Mouse (Mus musculus) cortical plate, adult 2 months (tissue): ENCODE measurements around the gene Larp4. TPM values are rescaled to one million over a fixed set of nuclear protein-coding genes. Genes with fewer than 3 reads are reported as not detected.
"Not testable (repeated sequence)": the region's sequence is repeated elsewhere in the genome, so short reads cannot be mapped to it uniquely, and the experiment has no call there.

Experiments used
- H3K27ac ChIP-seq: fragments of 200-500 bp; 2 replicates; pipeline ENCODE4 v1.5.1; 2012; ENCODE audit warnings: low read length, control low read depth, inconsistent platforms; ENCODE audit not compliant: insufficient read depth
- H3K4me1 ChIP-seq: fragments of 200-500 bp; 2 replicates; pipeline ENCODE4 v1.6.1; 2011; ENCODE audit warnings: low read length; ENCODE audit not compliant: control insufficient read depth, insufficient read depth
- H3K4me3 ChIP-seq: fragments of 200-500 bp; 2 replicates; pipeline ENCODE4 v1.5.1; 2011; ENCODE audit warnings: mild to moderate bottlenecking, low read length, control low read depth; ENCODE audit not compliant: insufficient read depth
- CTCF ChIP-seq: fragments of 200-500 bp; IDR thresholded peaks from 2 replicates; pipeline ENCODE4 v1.5.1; 2011; ENCODE audit warnings: mild to moderate bottlenecking, control low read depth, low read length; ENCODE audit not compliant: insufficient read depth; ENCODE audit errors: extremely low read depth
- POLR2A ChIP-seq: fragments of 200-500 bp; IDR thresholded peaks from 2 replicates; pipeline ENCODE4 v1.6.1; 2011; ENCODE audit warnings: mild to moderate bottlenecking, low read length, control low read depth; ENCODE audit not compliant: insufficient read depth; ENCODE audit errors: extremely low read depth
- polyA plus RNA-seq: library from polyadenylated mRNA; depleted of rRNA; stranded (reverse); fragments of >200 nt; gene quantifications from 2 replicates; pipeline ENCODE4 v1.2.3, GENCODE M21; 2012; rRNA removed

Gene Larp4
- polyA plus RNA-seq, result 22.8 and 23.1 TPM in 2 replicates

DNA sequence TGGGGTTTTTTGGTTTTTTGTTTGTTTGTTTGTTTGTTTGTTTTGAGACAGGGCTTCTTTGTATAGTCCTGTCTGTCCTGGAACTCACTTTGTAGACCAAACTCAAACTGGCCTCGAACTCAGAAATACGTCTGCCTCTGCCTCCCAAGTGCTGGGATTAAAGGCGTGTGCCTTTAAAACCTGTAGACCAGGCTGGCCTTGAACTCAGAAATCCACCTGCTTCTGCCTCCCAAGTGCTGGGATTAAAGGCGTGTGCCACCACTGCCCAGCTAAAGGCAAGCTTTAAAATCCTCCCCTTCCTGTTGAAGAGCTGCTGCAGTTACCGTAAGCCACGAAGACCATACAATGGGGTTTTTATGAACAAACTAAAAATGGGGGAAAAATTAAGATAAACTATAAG is at the start of gene Larp4:
Gene Larp4, plus strand, starts transcription at position 301 of the 400 bp plus-strand sequence.
- not testable (repeated sequence) for H3K4me1 ChIP-seq, H3K4me3 ChIP-seq, H3K27ac ChIP-seq

DNA sequence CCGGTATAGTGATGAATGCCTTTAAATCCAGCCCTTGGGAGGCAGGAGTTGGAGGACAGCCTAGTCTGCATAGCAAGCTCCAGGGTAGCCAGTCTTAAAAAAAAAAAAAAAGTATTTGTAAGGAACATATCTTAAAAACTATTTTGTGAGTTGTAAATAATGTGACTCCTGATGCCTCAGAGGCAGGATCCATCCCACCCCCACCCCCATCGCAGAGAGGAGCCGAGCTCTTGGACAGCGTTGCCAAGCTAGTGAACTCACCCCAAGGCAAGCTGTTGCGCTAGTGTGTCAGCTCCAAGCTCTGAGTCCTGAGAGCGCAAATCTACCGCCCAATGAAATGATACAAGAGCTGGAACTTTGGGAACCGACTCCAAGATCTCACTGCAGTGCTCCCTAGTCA is 38.6 kb upstream of the Larp4 start:
- no peak for TF ChIP-seq CTCF
- no peak for TF ChIP-seq POLR2A
- Histone ChIP-seq H3K4me1 (no peaks in the 10 kb centered on the region), H3K4me3 (no peak overlapping the region), H3K27ac (no peak overlapping the region)

DNA sequence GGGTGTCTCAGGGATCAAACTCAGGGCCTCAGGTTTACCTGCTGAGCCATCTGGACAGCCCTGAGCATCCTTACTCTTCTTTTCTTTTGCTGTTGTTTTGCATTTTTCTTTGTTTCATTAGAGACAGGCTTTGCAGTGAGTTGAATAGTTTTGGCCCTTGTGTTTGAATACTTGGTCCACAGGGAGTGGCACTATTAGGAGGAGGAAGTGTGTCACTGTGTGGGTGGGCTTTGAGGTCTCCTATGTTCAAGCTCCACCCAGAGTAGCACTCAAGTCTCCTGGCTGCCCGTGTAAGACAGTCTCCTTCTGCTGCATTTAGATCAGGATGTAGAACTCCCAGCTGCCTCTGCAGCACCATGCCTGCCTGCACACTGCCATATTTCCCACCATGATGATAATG is 35.4 kb upstream of the Larp4 start:
- no peaks in the 10 kb centered on the region for H3K4me1 ChIP-seq
- H3K27ac ChIP-seq, result no peak overlapping the region
- TF ChIP-seq POLR2A (no peak), CTCF (no peak)
- no peak overlapping the region for H3K4me3 ChIP-seq

DNA sequence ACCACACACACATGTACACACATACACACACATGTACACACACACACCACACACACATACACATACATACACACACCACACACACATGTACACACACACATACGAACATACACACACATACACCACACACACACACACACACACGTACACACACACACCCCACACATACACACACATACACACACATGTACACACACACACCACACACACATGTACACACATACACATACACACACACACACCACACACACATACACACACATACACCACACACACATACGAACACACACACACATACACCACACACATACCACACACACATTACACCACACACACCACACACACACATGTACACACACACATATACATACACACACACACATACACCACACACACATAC is 33.2 kb upstream of the Larp4 start:
- TF ChIP-seq CTCF (no peak), POLR2A (no peak)
- Histone ChIP-seq H3K27ac (no peak overlapping the region), H3K4me1 (no peaks in the 10 kb centered on the region), H3K4me3 (no peak overlapping the region)

DNA sequence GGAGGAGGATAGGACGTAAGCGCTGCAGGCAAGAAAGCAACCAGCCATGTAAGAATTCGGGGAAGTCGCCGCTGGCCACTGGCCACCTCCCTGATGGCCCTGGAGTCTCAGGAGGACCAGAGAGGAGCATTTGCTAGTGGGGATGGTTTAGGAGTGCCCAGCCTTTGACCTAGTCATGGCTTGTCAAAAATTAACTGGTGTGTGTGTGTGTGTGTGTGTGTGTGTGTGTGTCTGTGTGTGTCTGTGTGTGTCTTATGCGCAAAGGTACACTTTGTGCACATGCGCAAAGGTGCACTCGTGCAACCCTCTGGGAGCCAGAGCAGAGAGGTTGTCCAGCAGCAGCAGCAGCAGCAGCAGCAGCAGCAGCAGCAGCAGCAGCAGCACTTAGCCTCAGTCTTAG is 32.0 kb upstream of the Larp4 start:
- Histone ChIP-seq H3K4me1 (no peaks in the 10 kb centered on the region), H3K4me3 (no peak overlapping the region), H3K27ac (no peak overlapping the region)
- TF ChIP-seq POLR2A (no peak), CTCF (no peak)

DNA sequence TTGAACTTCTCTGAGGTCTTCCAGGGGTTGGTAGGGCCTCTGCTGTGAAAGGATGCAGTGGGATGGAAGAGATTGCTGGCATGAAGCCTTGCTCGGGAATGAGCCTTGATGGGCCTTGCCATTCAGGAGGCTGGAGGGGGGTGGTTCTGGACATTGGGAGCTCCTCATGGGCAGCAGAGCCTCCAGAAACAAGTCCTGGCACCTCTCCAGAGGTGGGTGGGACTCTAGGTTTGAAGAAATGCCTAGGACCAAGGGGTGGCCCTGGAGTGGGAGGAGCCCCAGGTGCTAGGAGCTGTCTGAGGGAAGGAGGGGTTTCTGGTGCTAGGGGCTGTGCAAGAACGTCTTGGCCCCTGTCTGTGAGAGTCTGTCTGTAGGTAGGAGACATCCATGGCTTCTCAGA is 29.4 kb upstream of the Larp4 start:
- no peak overlapping the region for H3K4me3 ChIP-seq
- no peak overlapping the region for H3K27ac ChIP-seq
- H3K4me1 ChIP-seq, result no peaks in the 10 kb centered on the region
- TF ChIP-seq CTCF (no peak), POLR2A (no peak)

DNA sequence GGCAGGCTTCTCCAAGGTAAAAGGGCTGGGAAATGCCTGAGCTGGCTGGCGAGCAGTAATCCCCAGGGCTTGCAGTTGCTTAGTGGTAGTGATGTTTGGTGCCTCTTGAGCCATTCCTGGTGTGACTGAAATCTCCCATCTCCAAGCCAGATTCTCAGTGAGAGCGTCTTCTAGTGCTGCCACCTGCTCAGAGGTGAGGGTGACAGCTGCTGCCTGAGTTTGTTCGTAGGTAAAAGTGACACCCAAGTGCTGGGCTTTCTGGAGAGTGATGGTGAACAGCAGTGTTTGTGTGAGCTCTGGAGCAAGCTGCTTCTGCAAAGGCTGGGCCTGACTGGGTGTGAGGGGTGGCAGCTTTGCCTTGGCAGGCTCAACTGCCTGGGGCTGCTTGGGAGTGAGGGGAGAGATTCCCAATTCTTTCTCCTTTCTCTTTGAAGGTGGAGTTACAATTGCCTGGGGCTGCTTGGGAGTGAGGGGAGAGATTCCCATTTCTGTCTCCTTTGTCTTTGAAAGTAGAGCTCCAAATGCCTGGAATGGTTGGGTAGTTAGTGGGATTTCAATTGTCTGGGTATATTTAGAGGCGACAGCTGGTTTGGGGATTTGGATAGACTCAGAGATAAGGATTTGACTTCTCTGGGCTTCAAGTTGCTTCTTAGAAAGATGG is 28.8 kb upstream of the Larp4 start:
- Histone ChIP-seq H3K27ac (no peak overlapping the region), H3K4me1 (no peaks in the 10 kb centered on the region)
- TF ChIP-seq POLR2A (no peak), CTCF (no peak)

DNA sequence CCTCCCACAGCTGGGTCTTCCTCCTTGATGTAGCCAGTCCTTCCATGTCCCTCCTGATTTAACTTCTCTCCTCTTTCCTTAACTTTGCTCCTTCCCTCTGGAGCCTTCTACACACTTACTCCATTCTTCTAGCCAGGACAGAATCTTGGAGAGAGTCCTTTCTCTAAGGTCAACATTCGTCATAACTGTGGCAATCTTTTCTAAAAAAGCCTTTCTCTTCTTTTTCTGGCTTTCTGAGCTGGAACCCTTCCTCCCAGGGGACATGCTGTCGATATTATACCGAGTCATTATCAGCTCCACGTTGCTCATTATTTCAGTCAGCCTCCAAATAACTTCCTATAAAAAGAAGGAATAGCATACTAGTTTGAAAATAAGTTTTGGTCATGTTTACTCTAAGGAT is 14.5 kb upstream of the Larp4 start:
- no peaks in the 10 kb centered on the region for H3K4me1 ChIP-seq
- TF ChIP-seq CTCF (no peak), POLR2A (no peak)
- no peak overlapping the region for H3K27ac ChIP-seq
- no peak overlapping the region for H3K4me3 ChIP-seq

More for the DNA sequence above, 28.8 kb upstream of the Larp4 start:
- H3K4me3 ChIP-seq, result no peak overlapping the region

DNA sequence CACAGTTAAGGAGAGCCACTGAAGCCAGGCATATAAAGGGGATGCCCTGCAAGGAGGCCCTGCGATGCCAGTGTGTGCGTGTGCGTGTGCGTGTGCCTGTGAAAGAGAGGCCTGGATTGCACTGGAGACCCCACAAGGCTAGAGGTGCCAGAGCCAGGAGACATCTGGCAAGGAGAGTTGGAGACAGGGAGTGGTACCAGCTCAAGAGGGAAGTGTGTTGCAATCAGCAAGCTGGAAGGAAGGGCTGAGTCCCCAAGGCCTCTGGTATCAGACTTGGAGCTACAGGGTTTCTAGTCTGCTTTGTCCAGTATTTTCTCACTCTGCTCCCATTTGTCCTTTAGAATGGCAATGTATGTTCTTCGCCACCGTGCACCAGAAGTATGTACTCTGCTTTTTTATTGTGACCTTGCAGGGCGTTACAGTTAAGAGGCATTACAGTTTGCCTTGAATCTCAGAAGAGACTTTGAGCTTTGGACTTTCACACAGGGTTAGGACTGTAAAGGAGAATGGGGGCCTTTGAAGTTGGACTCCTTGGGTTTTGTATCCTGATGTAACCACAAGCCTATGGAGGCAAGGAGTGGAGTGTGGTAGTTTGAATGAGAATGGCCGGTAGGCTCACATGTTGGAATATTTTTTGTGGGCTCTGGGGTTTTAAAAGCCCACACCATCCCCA is 4.6 kb upstream of the Larp4 start:
- H3K27ac ChIP-seq, result no peak overlapping the region
- no peaks in the 10 kb centered on the region for H3K4me1 ChIP-seq
- TF ChIP-seq CTCF, result no peak
- TF ChIP-seq POLR2A, result no peak
- H3K4me3 ChIP-seq, result no peak overlapping the region

DNA sequence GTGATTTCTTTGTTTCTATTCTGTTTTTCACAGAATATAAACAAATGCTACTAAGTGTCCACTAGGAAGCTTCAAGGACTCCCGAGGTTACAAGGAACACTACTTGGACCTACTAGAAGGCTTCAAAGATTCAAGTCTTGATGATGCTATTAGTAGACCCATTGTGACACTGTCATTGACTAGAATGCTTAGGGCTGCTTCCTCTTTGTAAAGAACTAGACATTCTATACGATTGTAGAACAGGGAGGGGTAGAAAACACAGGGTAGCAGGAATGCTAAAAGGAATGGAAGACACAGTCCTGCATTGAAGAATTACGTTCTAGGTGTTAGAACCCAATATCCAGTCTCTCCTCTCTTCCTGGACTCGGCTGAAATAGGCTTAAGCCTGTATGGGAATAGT is 2.9 kb upstream of the Larp4 start, which contains the start of gene Fam186a:
Gene Fam186a, minus strand, starts transcription at position 101 of the 400 bp plus-strand sequence.
- Histone ChIP-seq H3K4me1 (no peaks in the 10 kb centered on the region), H3K4me3 (no peak within 1 kb of the TSS), H3K27ac (no peak within 1 kb of the TSS)
- TF ChIP-seq CTCF (no peak), POLR2A (no peak)

DNA sequence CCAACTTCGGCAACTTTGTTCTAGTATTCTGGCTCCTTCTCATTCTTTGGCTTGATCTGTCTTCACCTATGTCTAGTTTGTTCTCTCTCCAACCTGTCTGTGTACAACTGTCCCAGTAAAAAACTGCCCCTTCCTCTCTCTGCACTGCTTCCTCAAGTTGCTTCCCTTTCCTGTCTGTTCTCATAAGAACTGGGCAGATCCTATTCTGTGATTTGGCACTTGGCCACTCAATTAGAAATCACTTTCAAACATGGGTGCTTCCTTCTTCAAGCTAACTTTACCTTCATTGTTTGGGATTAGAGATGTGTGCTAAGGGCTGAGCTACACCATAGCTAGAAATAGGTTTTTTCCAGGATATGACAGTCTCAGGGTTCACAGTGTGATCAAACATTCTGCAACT is 741 bp downstream of the Larp4 start:
- Histone ChIP-seq H3K27ac (no peak overlapping the region), H3K4me1 (no peaks in the 10 kb centered on the region), H3K4me3 (no peak overlapping the region)
- TF ChIP-seq CTCF (no peak), POLR2A (no peak)
